Mouse (Mus musculus): Measurements from ENCODE around the gene Gm29427. TPM values are rescaled to one million over a fixed set of nuclear protein-coding genes. Genes with fewer than 3 reads are reported as not detected.

The Gm29427 gene
- polyA plus RNA-seq, 1 experiment from 2014 or later: not detected

- H3K27ac ChIP-seq (ENCODE audit: poor library complexity, severe bottlenecking): no peak within 1 kb of the TSS
Observed at GRCm38 (mm10) chr1:130731741-130732337, 16.2 kb upstream of the Gm29427 start, which contains the start of gene AA986860. TSS of gene AA986860 (plus strand) at chr1:130731976.

GRCm38 (mm10) chr1:130729153-130729552 is 13.6 kb upstream of the Gm29427 start, which contains the start of gene Pfkfb2:
TSS of gene Pfkfb2 (minus strand) at chr1:130729253.
- Histone ChIP-seq H3K27me3 (replicated peaks) (no peaks in the 10 kb centered on the region), H3K9ac (no peak within 1 kb of the TSS), H3K4me2 (no peak within 1 kb of the TSS), H3K36me3 (no peaks in the 10 kb centered on the region), H3K4me1 (replicated peaks) (peaks cover 13% of the 10 kb centered on the region), H3K4me3 (no peak within 1 kb of the TSS), H3K9me3 (replicated peaks) (no peaks in the 10 kb centered on the region), H3K27ac (ENCODE audit: poor library complexity, severe bottlenecking) (no peak within 1 kb of the TSS)
- WGBS: 74% methylated on average over 2 of the region's 2 CpGs
- ATAC-seq (ENCODE audit: insufficient number of reproducible peaks, low FRiP score): no peak

More at GRCm38 (mm10) chr1:130731741-130732337, 16.2 kb upstream of the Gm29427 start, which contains the start of gene AA986860:
- Histone ChIP-seq H3K9ac (no peak within 1 kb of the TSS), H3K27me3 (replicated peaks) (no peaks in the 10 kb centered on the region), H3K4me1 (replicated peaks) (peaks cover 21% of the 10 kb centered on the region), H3K36me3 (no peaks in the 10 kb centered on the region), H3K9me3 (replicated peaks) (no peaks in the 10 kb centered on the region), H3K4me3 (peak within 1 kb of the TSS; percentile 30), H3K4me2 (peak within 1 kb of the TSS; percentile 65)
- 8% methylated on average over 10 of the region's 10 CpGs for WGBS
- peak; percentile 92 for ATAC-seq (ENCODE audit: insufficient number of reproducible peaks, low FRiP score)

GRCm38 (mm10) chr1:130728708-130729107 is 13.1 kb upstream of the Gm29427 start:
- Histone ChIP-seq H3K9me3 (replicated peaks) (no peaks in the 10 kb centered on the region), H3K4me1 (replicated peaks) (peaks cover 13% of the 10 kb centered on the region), H3K36me3 (no peaks in the 10 kb centered on the region), H3K9ac (no peak overlapping the region), H3K27ac (ENCODE audit: poor library complexity, severe bottlenecking) (no peak overlapping the region), H3K27me3 (replicated peaks) (no peaks in the 10 kb centered on the region), H3K4me2 (no peak overlapping the region), H3K4me3 (no peak overlapping the region)
- no peak for ATAC-seq (ENCODE audit: insufficient number of reproducible peaks, low FRiP score)
- WGBS: 91% methylated on average over 3 of the region's 3 CpGs

GRCm38 (mm10) chr1:130728070-130728469 is 12.5 kb upstream of the Gm29427 start:
- no peak overlapping the region for H3K4me3 ChIP-seq
- no peaks in the 10 kb centered on the region for H3K27me3 ChIP-seq (replicated peaks)
- H3K36me3 ChIP-seq: no peaks in the 10 kb centered on the region
- no peak overlapping the region for H3K4me2 ChIP-seq
- H3K9me3 ChIP-seq (replicated peaks): no peaks in the 10 kb centered on the region
- WGBS: 37% methylated on average over 1 of the region's 1 CpGs
- ATAC-seq (ENCODE audit: insufficient number of reproducible peaks, low FRiP score): no peak
- H3K27ac ChIP-seq (ENCODE audit: poor library complexity, severe bottlenecking): no peak overlapping the region
- peaks cover 9% of the 10 kb centered on the region for H3K4me1 ChIP-seq (replicated peaks)
- no peak overlapping the region for H3K9ac ChIP-seq

- H3K4me2 ChIP-seq: no peak overlapping the region
- H3K4me1 ChIP-seq (replicated peaks): peaks cover 1% of the 10 kb centered on the region
- WGBS: 93% methylated on average over 2 of the region's 2 CpGs
- no peak overlapping the region for H3K27ac ChIP-seq (ENCODE audit: poor library complexity, severe bottlenecking)
- H3K4me3 ChIP-seq: no peak overlapping the region
- no peaks in the 10 kb centered on the region for H3K9me3 ChIP-seq (replicated peaks)
- no peak overlapping the region for H3K9ac ChIP-seq
- H3K36me3 ChIP-seq: no peaks in the 10 kb centered on the region
- no peak for ATAC-seq (ENCODE audit: insufficient number of reproducible peaks, low FRiP score)
- H3K27me3 ChIP-seq (replicated peaks): no peaks in the 10 kb centered on the region
Observed at GRCm38 (mm10) chr1:130726396-130726795, 10.8 kb upstream of the Gm29427 start.

- Histone ChIP-seq H3K4me3 (no peak overlapping the region), H3K9me3 (replicated peaks) (no peaks in the 10 kb centered on the region), H3K27me3 (replicated peaks) (no peaks in the 10 kb centered on the region), H3K4me1 (replicated peaks) (0 out of 2 replicates have a peak, but pooled peaks cover under 1% of the 10 kb centered on the region), H3K27ac (ENCODE audit: poor library complexity, severe bottlenecking) (no peak overlapping the region), H3K9ac (no peak overlapping the region), H3K36me3 (peaks cover 3% of the 10 kb centered on the region), H3K4me2 (no peak overlapping the region)
- WGBS: 91% methylated on average over 5 of the region's 5 CpGs
- ATAC-seq (ENCODE audit: insufficient number of reproducible peaks, low FRiP score): no peak
Observed at GRCm38 (mm10) chr1:130724206-130724605, 8.6 kb upstream of the Gm29427 start.

GRCm38 (mm10) chr1:130717291-130717871 is 1.8 kb upstream of the Gm29427 start, which contains the start of gene Yod1:
TSS of gene Yod1 (plus strand) at chr1:130717327.
- peak within 1 kb of the TSS; percentile 99 for H3K4me2 ChIP-seq
- 0 out of 2 replicates have a peak, but pooled peaks cover 5% of the 10 kb centered on the region for H3K27me3 ChIP-seq (replicated peaks)
- H3K9me3 ChIP-seq (replicated peaks): no peaks in the 10 kb centered on the region
- peak within 1 kb of the TSS; percentile 89 for H3K27ac ChIP-seq (ENCODE audit: poor library complexity, severe bottlenecking)
- peaks cover 17% of the 10 kb centered on the region; the same call in 1 of the 2 replicates for H3K4me1 ChIP-seq (replicated peaks)
- ATAC-seq (ENCODE audit: insufficient number of reproducible peaks, low FRiP score): peak; percentile 85
- H3K9ac ChIP-seq: peak within 1 kb of the TSS; percentile 91
- peaks cover 9% of the 10 kb centered on the region for H3K36me3 ChIP-seq
- H3K4me3 ChIP-seq: peak within 1 kb of the TSS; percentile 90
- under 1% methylated on average over 54 of the region's 54 CpGs for WGBS

- Histone ChIP-seq H3K4me3 (peak overlapping the region; percentile 90), H3K9ac (peak overlapping the region; percentile 91), H3K36me3 (peaks cover 9% of the 10 kb centered on the region), H3K4me1 (replicated peaks) (peaks cover 17% of the 10 kb centered on the region; the same call in 1 of the 2 replicates), H3K27me3 (replicated peaks) (0 out of 2 replicates have a peak, but pooled peaks cover 5% of the 10 kb centered on the region), H3K27ac (ENCODE audit: poor library complexity, severe bottlenecking) (peak overlapping the region; percentile 89), H3K4me2 (peak overlapping the region; percentile 99), H3K9me3 (replicated peaks) (no peaks in the 10 kb centered on the region)
- WGBS: under 1% methylated on average over 42 of the region's 42 CpGs
- ATAC-seq (ENCODE audit: insufficient number of reproducible peaks, low FRiP score): peak; percentile 24
Observed at GRCm38 (mm10) chr1:130716513-130717290, 1.1 kb upstream of the Gm29427 start.

GRCm38 (mm10) chr1:130716218-130716512 is 566 bp upstream of the Gm29427 start:
- Histone ChIP-seq H3K9ac (peak overlapping the region; percentile 91), H3K4me2 (peak overlapping the region; percentile 99), H3K4me3 (peak overlapping the region; percentile 90), H3K27ac (ENCODE audit: poor library complexity, severe bottlenecking) (peak overlapping the region; percentile 89), H3K4me1 (replicated peaks) (peaks cover 17% of the 10 kb centered on the region; the same call in 1 of the 2 replicates), H3K36me3 (peaks cover 9% of the 10 kb centered on the region), H3K9me3 (replicated peaks) (no peaks in the 10 kb centered on the region), H3K27me3 (replicated peaks) (0 out of 2 replicates have a peak, but pooled peaks cover 5% of the 10 kb centered on the region)
- ATAC-seq (ENCODE audit: insufficient number of reproducible peaks, low FRiP score): peak; percentile 5; the same call in 1 of the 2 replicates
- 0% methylated on average over 3 of the region's 3 CpGs for WGBS

DNA sequence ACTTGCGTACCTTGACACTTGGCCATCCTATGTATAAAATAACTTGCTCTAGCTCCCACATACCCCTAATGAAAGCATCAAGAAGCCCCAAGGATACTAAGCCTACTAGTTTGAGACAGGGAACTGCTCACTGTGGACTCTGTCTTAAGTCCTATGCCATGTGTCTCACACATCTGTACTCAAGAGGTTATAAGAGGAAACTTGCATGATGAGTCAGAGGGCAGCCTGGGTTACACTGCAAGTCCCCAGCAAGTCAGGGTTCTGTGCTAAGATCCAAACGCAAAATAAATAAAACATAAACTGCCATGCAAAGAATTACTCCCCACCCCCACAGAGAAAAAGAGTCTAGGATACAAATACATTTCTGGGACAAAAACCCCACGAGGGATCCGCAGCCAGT is 1.6 kb downstream of the Gm29427 start:
- Histone ChIP-seq H3K36me3 (peaks cover 7% of the 10 kb centered on the region), H3K27me3 (replicated peaks) (0 out of 2 replicates have a peak, but pooled peaks cover 5% of the 10 kb centered on the region), H3K9me3 (replicated peaks) (no peaks in the 10 kb centered on the region), H3K4me2 (no peak overlapping the region), H3K9ac (no peak overlapping the region), H3K27ac (ENCODE audit: poor library complexity, severe bottlenecking) (no peak overlapping the region), H3K4me1 (replicated peaks) (peaks cover 21% of the 10 kb centered on the region), H3K4me3 (no peak overlapping the region)
- 80% methylated on average over 4 of the region's 4 CpGs for WGBS
- no peak for ATAC-seq (ENCODE audit: insufficient number of reproducible peaks, low FRiP score)
